In the genomic region with DNA sequence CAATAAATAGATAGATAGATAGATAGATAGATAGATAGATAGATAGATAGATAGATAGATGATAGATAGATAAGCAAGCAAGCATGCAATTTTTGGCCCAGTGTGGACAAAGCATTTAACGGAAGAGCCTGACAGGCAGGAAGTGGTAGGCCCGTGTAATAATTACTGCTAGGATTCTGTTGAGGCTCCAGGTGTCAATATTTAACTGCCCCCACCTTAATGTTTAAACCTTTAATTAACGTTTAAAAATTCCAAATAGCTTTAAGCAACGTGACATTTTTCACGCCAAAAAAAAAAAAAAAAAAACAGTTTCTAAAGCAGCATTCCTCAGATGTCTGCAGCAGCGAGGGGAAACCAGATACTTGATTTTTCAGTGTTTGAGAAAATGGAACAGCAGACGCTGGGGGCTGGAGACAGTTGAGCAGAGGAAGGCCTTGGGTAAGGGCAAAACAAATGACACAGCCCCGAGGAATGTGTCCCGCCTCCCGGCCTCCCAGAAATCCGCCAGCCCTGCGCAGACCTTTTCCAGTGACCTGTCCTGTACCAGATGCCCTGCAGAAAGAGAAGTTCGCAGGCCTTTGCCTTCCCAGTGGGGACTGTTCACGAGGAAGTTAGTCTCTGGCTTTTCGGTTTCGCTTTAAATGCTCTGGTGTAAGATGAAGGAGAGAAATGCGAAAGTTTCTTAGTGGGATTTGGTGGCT, we compare ENCODE assay signal across 9 mouse cellular contexts. TPM values are rescaled to one million over a fixed set of nuclear protein-coding genes. Genes with fewer than 3 reads are reported as not detected.
DNase-seq lines count a peak whose midpoint lies in the region; ATAC-seq and TF ChIP-seq lines count a peak whose summit lies in the region.
"Had no signal": no experiment of that assay in that cellular context is flagged by ENCODE, and none has a peak within 500 bp of the region (broad histone marks: within the 10 kb centered on the region; RNA-seq: fewer than 3 reads in every experiment).

No protein-coding gene starts in this region.

- H3K4me1 ChIP-seq in thymus, adult 2 months (replicated peaks; ENCODE audit: control insufficient read depth, insufficient read depth, low read length), result no peaks in the 10 kb centered on the region
- no peaks in the 10 kb centered on the region for H3K4me1 ChIP-seq in forebrain, embryonic 12.5 days

- no peaks in the 10 kb centered on the region for H3K9me3 ChIP-seq in forebrain, embryonic 12.5 days

- no peaks in the 10 kb centered on the region for H3K27me3 ChIP-seq in thymus, adult 2 months (ENCODE audit: control insufficient read depth, insufficient read depth, low read length)
- H3K27me3 ChIP-seq in forebrain, embryonic 12.5 days, result no peaks in the 10 kb centered on the region

- no peak overlapping the region for H3K9ac ChIP-seq in forebrain, embryonic 12.5 days

- DNase-seq in thymus, postnatal 25 days, result peak; percentile 7
- DNase-seq in thymus, adult 2 months, result no peak
- DNase-seq in gastrocnemius, adult 18-20 months (ENCODE audit: low spot score), result peak; percentile 58
- peak; percentile 81 to 84 for DNase-seq in kidney, adult 8-10 months
- DNase-seq in lung, postnatal 36 days, result peak; percentile 64
- DNase-seq in right cerebral cortex, adult 2 months (ENCODE audit: low spot score in 2 of 2), result no peak

- H3K4me2 ChIP-seq in forebrain, embryonic 12.5 days, result no peak overlapping the region

- ATAC-seq in erythroblast, adult 5-6 weeks (replicated peaks; ENCODE audit: low FRiP score, poor library complexity, severe bottlenecking), result no peak
- ATAC-seq in forebrain, embryonic 12.5 days (ENCODE audit: low FRiP score), result no peak

- H3K27ac ChIP-seq in thymus, adult 2 months (ENCODE audit: control insufficient read depth, insufficient read depth, low read length), result no peak overlapping the region
- no peak overlapping the region for H3K27ac ChIP-seq in forebrain, embryonic 12.5 days

- no peak for TF ChIP-seq CTCF in thymus, adult 2 months (IDR thresholded peaks at IDR 0.05; ENCODE audit: borderline replicate concordance, control insufficient read depth, extremely low read depth, insufficient read depth, low read length, poor library complexity)

- H3K36me3 ChIP-seq in thymus, adult 2 months (ENCODE audit: control insufficient read depth, insufficient read depth, low read length), result no peaks in the 10 kb centered on the region
- no peaks in the 10 kb centered on the region for H3K36me3 ChIP-seq in forebrain, embryonic 12.5 days (replicated peaks)

- TF ChIP-seq POLR2A in thymus, adult 2 months (IDR thresholded peaks at IDR 0.05; ENCODE audit: control insufficient read depth, extremely low read depth, insufficient read depth, low read length, poor library complexity), result no peak

- 44% methylated on average over 17 of the region's 17 CpGs for WGBS in thymus, adult 2 months
- WGBS in forebrain, embryonic 12.5 days, result 76% methylated on average over 17 of the region's 17 CpGs

- no peak overlapping the region for H3K4me3 ChIP-seq in thymus, adult 2 months (ENCODE audit: control insufficient read depth, insufficient read depth, low read length)
- H3K4me3 ChIP-seq in forebrain, embryonic 12.5 days (replicated peaks), result no peak overlapping the region
- H3K4me3 ChIP-seq: megakaryocyte, embryonic 14.5 days had no signal

RNA-seq across cellular contexts. Expression of a gene that starts 35.6 kb away (rescaled TPM):
- polyA plus RNA-seq in thymus, adult 2 months (2012; rRNA removed), result 194 and 220 TPM in 2 replicates
- 10 to 100 TPM; 25.6 to 27.0 TPM for total RNA-seq in gastrocnemius, adult 18-20 months (2021)
- total RNA-seq in erythroblast, adult 5-6 weeks (2015; ENCODE audit: low replicate concordance), result 116 and 151 TPM in 2 replicates
- total RNA-seq in erythroblast, adult 5-6 weeks (2017; ENCODE audit: low replicate concordance), result 176 and 297 TPM in 2 replicates
- polyA plus RNA-seq in forebrain, embryonic 12.5 days (2016; fragmentation: Nextera tagmentation; extraction: Ambion mirVana), result 411 and 417 TPM in 2 replicates

RNA-seq across cellular contexts. Expression of a gene that starts 53.7 kb away (rescaled TPM):
- polyA plus RNA-seq in thymus, adult 2 months (2012; rRNA removed), result 26.7 and 28.6 TPM in 2 replicates
- total RNA-seq in gastrocnemius, adult 18-20 months (2021), result 10 to 100 TPM; 39.8 to 42.2 TPM
- 81.7 and 106 TPM in 2 replicates for total RNA-seq in erythroblast, adult 5-6 weeks (2015; ENCODE audit: low replicate concordance)
- 106 and 135 TPM in 2 replicates for total RNA-seq in erythroblast, adult 5-6 weeks (2017; ENCODE audit: low replicate concordance)
- 196 and 199 TPM in 2 replicates for polyA plus RNA-seq in forebrain, embryonic 12.5 days (2016; fragmentation: Nextera tagmentation; extraction: Ambion mirVana)

Comparison
In these comparisons a context has a peak if more than half of its experiments do, and no peak if none do; other contexts are left out.
1. DNase-seq: peak in thymus, postnatal 25 days (single experiment), gastrocnemius, adult 18-20 months (single experiment), kidney, adult 8-10 months (2 of 2) and lung, postnatal 36 days (single experiment); none in thymus, adult 2 months (single experiment) and right cerebral cortex, adult 2 months (0 of 2).
2. RNA of a gene that starts 35.6 kb away (total RNA-seq): 116 to 297 TPM in erythroblast, adult 5-6 weeks; 25.6 to 27.0 TPM in gastrocnemius, adult 18-20 months; every median in the first group is over 4 times any median in the second.